Mouse (Mus musculus) megakaryocyte-erythroid progenitor cell, adult 5-6 weeks (primary cell): Measurements from ENCODE around the gene Aurkb. TPM values are rescaled to one million over a fixed set of nuclear protein-coding genes. Genes with fewer than 3 reads are reported as not detected.

Source experiments
- ATAC-seq: replicated peaks from 2 replicates; pipeline ENCODE4 v1.8.0; 2016; ENCODE audit warnings: mild to moderate bottlenecking, inconsistent platforms; ENCODE audit not compliant: severe bottlenecking, poor library complexity, low FRiP score, low TSS enrichment
- total RNA-seq, 2 experiments: library from RNA; stranded (forward) in 1 of 2; stranded (reverse) in 1 of 2; fragments of 200-1000, 215-1000 nt in 1 of 2; fragments of >200 nt in 1 of 2; fragmentation: Nextera tagmentation in 1 of 2; gene quantifications; 2 replicates each; pipeline ENCODE4 v1.2.3; 2014 to 2017

Aurkb gene
- total RNA-seq, 2 experiments from 2014 or later = 75.0 to 122 TPM

- no peak for ATAC-seq
These were observed 10.0 kb upstream of the Aurkb start for GRCm38 (mm10) chr11:69035411-69035810.

- peak; percentile 60 for ATAC-seq
These were observed 9.6 kb upstream of the Aurkb start for GRCm38 (mm10) chr11:69035849-69036248.

GRCm38 (mm10) chr11:69036486-69037230 is 8.8 kb upstream of the Aurkb start:
- no peak for ATAC-seq

- ATAC-seq = no peak
These were observed 8.0 kb upstream of the Aurkb start for GRCm38 (mm10) chr11:69037231-69038061.

- ATAC-seq = no peak
These were observed 7.3 kb upstream of the Aurkb start for GRCm38 (mm10) chr11:69038173-69038572.

- no peak for ATAC-seq
These were observed 938 bp downstream of the Aurkb start for GRCm38 (mm10) chr11:69046395-69046774.

GRCm38 (mm10) chr11:69047592-69047991 is 2.1 kb downstream of the Aurkb start:
- no peak for ATAC-seq

- no peak for ATAC-seq
These were observed 2.7 kb downstream of the Aurkb start for GRCm38 (mm10) chr11:69048151-69048550.

GRCm38 (mm10) chr11:69050748-69051147 is 5.3 kb downstream of the Aurkb start:
- no peak for ATAC-seq

GRCm38 (mm10) chr11:69051771-69052170 is 6.3 kb downstream of the Aurkb start:
- ATAC-seq = no peak

- no peak for ATAC-seq
These were observed 7.5 kb downstream of the Aurkb start for GRCm38 (mm10) chr11:69052824-69053421.

GRCm38 (mm10) chr11:69053848-69054247 is 8.4 kb downstream of the Aurkb start:
- ATAC-seq = no peak

- ATAC-seq = no peak
These were observed 12.8 kb downstream of the Aurkb start for GRCm38 (mm10) chr11:69058265-69058664.

- ATAC-seq = no peak
These were observed 13.4 kb downstream of the Aurkb start for GRCm38 (mm10) chr11:69058729-69059356.

- peak; percentile 86 for ATAC-seq
These were observed 14.0 kb downstream of the Aurkb start, which contains the start of gene Borcs6 for GRCm38 (mm10) chr11:69059357-69059974. Borcs6 (plus strand) TSS chr11:69059717.

GRCm38 (mm10) chr11:69059975-69060411 is 14.5 kb downstream of the Aurkb start:
- no peak for ATAC-seq

- ATAC-seq = no peak
These were observed 15.2 kb downstream of the Aurkb start for GRCm38 (mm10) chr11:69060448-69061254.

GRCm38 (mm10) chr11:69061255-69061912 is 15.9 kb downstream of the Aurkb start:
- ATAC-seq = no peak
